Mouse (Mus musculus) liver (tissue): ENCODE measurements around the gene Gfpt2.
"Not testable (repeated sequence)": the region's sequence is repeated elsewhere in the genome, so short reads cannot be mapped to it uniquely, and the experiment has no call there.

ENCODE experiments used
- DNase-seq: peaks from one replicate; pipeline ENCODE4 v3.0.0-alpha.2; 2020; ENCODE audit warnings: mixed read lengths

The Gfpt2 gene

GRCm38 (mm10) chr11:49793619-49794341, at the start of gene Gfpt2:
Gene Gfpt2 (plus strand): TSS chr11:49794178.
- peak; percentile 83 for DNase-seq

- no peak for DNase-seq
Observed at GRCm38 (mm10) chr11:49744981-49745380, 49.0 kb upstream of the Gfpt2 start.

GRCm38 (mm10) chr11:49745839-49746238, 48.1 kb upstream of the Gfpt2 start:
- DNase-seq = no peak

- no peak for DNase-seq
Observed at GRCm38 (mm10) chr11:49746756-49747155, 47.2 kb upstream of the Gfpt2 start.

GRCm38 (mm10) chr11:49754958-49755665, 38.9 kb upstream of the Gfpt2 start:
- no peak for DNase-seq

DNA sequence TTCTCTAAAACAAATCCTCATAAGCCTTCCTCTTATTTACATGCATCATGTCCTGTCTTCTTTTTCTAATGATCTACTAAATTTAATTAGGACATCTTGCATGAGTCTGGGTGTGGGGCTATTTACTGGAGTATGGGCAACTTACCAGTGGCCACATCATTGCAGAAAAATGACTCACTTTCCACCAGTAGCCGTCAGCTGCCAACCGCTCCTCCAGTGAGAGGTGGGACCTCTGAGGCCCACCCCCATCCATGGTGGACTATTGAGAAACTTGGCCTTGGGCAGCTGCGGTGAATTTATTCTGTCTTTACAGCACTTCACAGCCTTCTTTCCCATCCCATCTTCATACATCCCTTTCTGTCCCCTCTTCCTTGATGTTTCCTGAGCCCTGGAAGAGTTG, 35.9 kb upstream of the Gfpt2 start:
- DNase-seq = no peak

DNA sequence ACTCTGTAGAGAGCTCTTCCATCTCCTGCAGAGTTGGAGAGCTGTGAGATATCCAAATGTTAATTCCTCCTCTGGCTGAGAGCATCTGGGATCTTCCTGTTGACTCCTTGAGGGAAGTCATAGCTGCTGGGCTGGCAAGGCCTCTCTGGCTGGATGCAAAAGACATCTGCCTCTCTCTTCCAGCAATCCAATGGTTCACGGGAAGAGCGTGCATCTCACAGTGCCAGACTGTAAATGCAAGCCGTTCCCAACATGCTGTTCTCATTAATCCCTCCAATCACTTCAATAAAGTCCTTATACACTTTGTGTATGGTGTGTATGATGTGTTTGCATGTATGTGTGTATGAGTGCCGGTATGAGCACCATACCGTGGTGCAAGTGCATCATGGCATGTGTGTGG, 32.8 kb upstream of the Gfpt2 start:
- DNase-seq = no peak

GRCm38 (mm10) chr11:49763555-49763954, 30.4 kb upstream of the Gfpt2 start:
- no peak for DNase-seq

DNA sequence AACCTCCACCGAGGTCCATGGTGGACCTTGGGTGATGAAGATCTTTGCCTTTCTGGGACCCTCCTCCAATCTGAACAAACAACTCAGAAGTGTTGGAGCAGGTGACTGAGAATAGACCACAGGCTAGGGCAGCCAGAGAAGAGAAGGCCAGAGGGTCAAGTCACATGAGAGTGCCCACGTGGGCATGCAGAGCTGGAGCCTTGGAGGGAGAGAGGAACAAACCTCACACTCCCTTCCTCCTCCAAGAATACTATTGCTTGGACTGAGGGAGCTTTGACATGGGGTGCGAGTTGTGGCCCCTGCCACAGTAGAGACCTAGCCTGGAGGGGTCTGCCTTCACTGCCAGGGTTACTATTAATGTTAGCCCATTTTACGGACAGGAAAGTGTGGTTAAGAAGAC, 30.0 kb upstream of the Gfpt2 start:
- no peak for DNase-seq

- DNase-seq = peak; percentile 56
Observed at GRCm38 (mm10) chr11:49764639-49765299, 29.2 kb upstream of the Gfpt2 start.

GRCm38 (mm10) chr11:49765377-49766136, 28.4 kb upstream of the Gfpt2 start:
- peak; percentile 39 for DNase-seq

- no peak for DNase-seq
Observed at GRCm38 (mm10) chr11:49766137-49766411, 27.9 kb upstream of the Gfpt2 start.

DNA sequence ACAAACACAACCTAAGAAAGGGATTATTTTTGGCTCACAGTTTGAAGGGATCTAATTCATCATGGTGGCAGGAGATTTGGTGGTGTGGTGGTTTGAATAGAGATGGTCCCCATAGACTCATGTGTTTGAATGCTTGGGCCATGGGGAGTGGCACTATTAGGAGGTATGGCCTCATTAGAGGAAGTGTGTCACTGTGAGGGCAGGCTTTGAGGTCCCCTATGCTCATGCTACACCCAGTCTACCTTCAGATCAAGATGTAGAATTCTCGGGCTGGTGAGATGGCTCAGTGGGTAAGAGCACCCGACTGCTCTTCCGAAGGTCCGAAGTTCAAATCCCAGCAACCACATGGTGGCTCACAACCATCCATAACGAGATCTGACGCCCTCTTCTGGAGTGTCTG, 26.5 kb upstream of the Gfpt2 start:
- not testable (repeated sequence) for DNase-seq

GRCm38 (mm10) chr11:49768781-49769180, 25.2 kb upstream of the Gfpt2 start:
- no peak for DNase-seq

- DNase-seq = no peak
Observed at GRCm38 (mm10) chr11:49770676-49771550, 23.1 kb upstream of the Gfpt2 start.

DNA sequence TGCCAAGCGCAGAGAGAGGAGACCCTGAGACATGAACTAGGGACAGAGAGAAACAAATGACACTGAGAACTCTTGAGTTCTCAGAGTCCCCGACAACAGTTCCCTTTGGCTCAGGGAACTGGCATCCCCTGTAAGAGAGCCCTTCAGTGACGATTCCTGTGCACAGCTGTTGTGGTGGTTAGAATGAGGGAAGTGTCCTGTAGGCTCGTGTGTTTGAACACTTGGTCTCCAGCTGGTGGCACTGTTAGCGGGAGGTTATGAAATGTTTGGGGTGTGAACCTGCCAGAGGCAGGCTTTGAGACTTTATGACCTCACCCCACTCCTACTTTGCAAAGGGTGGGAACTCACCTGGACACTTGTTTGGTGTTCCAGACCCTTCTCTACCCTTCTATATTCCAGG, 21.7 kb upstream of the Gfpt2 start:
- DNase-seq = peak; percentile 11

- no peak for DNase-seq
Observed at GRCm38 (mm10) chr11:49774894-49775293, 19.1 kb upstream of the Gfpt2 start.

GRCm38 (mm10) chr11:49778844-49779243, 15.1 kb upstream of the Gfpt2 start:
- DNase-seq = no peak

GRCm38 (mm10) chr11:49780161-49780817, 13.7 kb upstream of the Gfpt2 start:
- no peak for DNase-seq

- no peak for DNase-seq
Observed at GRCm38 (mm10) chr11:49781833-49782399, 12.1 kb upstream of the Gfpt2 start.

GRCm38 (mm10) chr11:49793131-49793530, 847 bp upstream of the Gfpt2 start:
- DNase-seq = no peak
